Mouse (Mus musculus) small intestine, adult 2 months (tissue): ENCODE data around the gene Hist2h2ab.

Experiments used
- CTCF ChIP-seq: fragments of 200-500 bp; IDR thresholded peaks from 2 replicates; pipeline ENCODE4 v1.5.1; 2012; ENCODE audit warnings: low read depth, mild to moderate bottlenecking, control low read depth, inconsistent platforms, low read length, moderate library complexity, mixed read lengths; ENCODE audit not compliant: insufficient replicate concordance, insufficient read length; ENCODE audit errors: extremely low read depth
- POLR2A ChIP-seq: fragments of 200-500 bp; IDR thresholded peaks from 2 replicates; pipeline ENCODE4 v1.6.1; 2012; ENCODE audit warnings: low read depth, mild to moderate bottlenecking, control low read depth, inconsistent platforms, low read length, moderate library complexity

DNA sequence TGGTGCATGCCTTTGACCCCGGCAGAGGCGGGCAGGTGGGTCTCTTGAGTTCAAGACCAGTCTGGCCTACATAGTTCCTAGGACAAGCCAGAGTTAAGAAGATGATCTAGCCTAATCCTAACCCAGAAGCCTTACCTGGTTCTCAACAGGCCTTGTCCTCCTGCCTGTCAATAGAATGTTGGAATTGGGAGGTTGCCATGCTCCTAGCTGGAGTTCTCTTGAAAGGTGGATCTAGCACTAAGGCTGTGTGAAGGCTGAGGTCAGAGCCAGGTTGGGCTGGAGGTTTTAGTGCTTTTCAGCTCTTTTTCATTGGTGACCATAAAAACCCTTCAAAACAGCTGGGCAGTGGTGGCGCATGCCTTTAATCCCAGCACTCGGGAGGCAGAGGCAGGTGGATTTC, 41.2 kb upstream of the Hist2h2ab start:
- no peak for TF ChIP-seq CTCF
- TF ChIP-seq POLR2A = no peak
